Mouse (Mus musculus) telencephalon, adult 2 months (tissue): Measurements from ENCODE around the gene Stra6.

ENCODE experiments used
- DNase-seq: peaks from one replicate; pipeline ENCODE4 v3.0.0-alpha.2; 2011; ENCODE audit warnings: low read depth, low spot score

The Stra6 gene

GRCm38 (mm10) chr9:58063531-58063930, at the start of gene Stra6:
TSS of gene Stra6 (plus strand) at chr9:58063788.
- DNase-seq: no peak

- DNase-seq: no peak
Observed at GRCm38 (mm10) chr9:58014393-58015160, 49.0 kb upstream of the Stra6 start.

DNA sequence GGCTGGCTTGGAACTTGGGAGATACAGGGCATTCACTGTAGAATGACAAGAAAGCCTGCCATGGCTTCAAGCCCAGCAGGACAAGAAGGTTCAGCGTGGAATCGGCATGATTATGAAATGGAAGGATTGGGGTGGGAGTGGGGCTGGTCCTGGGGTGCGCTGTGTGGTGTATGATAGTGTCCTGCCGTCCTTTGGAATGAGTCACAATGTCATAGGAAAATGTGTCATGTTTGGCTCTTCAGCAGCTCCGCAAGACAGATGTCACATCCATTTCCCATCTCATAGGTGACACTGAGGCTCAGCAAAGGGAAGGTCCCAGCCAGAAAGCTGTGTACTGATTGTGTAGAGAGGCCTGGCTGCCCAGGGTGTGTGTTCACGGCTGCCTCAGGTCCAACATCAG, 47.7 kb upstream of the Stra6 start:
- no peak for DNase-seq

DNA sequence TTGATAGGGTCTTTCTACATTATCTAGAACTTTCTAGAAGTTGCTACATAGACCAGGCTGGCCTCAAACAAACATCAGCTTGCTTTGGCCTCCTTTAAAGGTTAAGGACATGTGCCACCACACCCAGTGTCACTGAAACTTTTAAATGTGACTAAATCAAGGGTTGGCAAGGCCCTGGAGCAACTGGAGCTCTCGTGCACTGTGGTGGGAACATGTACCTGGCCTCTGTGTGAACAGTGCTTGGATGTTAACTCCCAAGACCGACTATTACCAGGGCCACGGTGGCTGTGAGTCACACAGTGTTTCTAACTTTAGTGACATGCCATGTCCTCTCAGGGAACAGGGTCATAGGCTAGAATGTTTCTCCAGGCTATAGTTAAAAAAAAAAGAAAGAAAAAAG, 46.6 kb upstream of the Stra6 start:
- DNase-seq: no peak

DNA sequence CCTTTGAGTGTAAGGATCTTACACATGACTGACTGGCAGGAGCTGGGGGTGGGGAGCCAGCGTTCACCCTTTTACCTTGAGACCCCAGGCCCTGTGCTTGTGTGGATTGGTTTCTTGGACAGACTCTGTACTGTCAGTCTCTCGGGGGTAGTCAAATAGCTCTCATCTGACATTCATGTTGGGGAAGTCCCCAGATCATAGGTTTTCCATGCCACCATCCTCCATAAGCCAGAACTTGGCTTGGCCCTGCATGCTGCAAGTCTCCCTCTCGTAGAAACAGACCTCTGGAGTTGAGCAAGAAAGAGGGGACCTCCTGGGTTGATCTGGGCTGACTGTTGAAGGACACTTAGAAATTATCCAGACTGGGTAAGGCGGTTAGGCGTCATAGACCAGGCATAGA, 45.2 kb upstream of the Stra6 start:
- no peak for DNase-seq

GRCm38 (mm10) chr9:58025995-58026394, 37.6 kb upstream of the Stra6 start:
- no peak for DNase-seq

DNA sequence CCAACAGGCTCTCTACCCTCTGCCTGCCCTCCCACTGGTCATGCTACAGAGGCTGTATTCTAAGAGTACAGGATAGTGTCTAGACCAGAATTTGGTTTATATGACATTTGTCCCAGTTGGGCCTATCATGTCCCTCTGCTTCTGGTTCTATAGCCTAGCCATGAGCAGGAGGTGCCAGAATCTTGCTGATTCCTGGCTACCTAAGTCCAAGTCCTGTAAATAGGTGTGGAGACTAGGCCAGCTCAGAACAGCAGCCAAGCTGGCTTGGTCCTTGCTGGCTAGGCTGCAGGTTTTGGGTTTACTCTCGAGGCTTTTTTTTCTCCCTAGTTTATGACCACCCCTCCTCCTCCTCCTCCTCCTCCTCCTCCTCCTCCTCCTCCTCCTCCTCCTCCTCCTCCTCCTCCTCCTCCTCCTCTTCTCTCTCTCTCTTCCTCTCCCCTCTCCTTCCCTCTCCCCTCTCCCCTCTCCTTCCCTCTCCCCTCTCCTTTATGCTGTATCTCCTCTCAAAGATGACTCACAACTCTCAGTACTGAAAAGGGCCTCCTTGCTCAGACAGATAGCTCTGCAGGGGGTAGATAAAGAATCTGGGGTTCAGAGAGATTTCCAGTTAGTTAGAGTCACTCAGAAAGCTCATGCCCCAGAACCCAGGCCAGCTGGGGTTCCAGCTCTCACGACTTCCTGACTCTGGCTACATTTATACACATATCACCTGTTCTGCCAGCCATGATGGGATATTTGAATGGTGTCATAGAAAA, 36.0 kb upstream of the Stra6 start:
- DNase-seq: no peak

- DNase-seq: no peak
Observed at GRCm38 (mm10) chr9:58028841-58029240, 34.7 kb upstream of the Stra6 start.

GRCm38 (mm10) chr9:58029635-58030034, 34.0 kb upstream of the Stra6 start:
- no peak for DNase-seq

DNA sequence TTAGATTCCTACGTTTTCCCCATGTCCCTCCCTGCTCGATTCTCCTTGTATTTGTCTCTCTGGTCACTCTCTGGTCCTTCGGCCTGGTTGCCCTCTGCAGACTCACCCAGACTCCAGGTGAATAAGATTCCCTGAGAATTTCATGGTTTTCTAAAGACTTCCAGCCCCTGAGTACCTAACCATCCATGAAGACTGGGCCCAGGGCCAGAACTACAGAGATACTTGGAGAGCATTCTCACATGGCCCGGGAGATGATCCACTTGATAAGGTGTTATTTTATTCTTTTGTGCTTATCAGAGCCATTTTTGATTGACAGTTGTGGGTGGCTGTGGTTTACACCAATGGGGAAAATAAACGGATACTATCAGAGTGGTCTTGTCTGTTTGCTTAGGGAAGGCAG, 31.7 kb upstream of the Stra6 start:
- no peak for DNase-seq

DNA sequence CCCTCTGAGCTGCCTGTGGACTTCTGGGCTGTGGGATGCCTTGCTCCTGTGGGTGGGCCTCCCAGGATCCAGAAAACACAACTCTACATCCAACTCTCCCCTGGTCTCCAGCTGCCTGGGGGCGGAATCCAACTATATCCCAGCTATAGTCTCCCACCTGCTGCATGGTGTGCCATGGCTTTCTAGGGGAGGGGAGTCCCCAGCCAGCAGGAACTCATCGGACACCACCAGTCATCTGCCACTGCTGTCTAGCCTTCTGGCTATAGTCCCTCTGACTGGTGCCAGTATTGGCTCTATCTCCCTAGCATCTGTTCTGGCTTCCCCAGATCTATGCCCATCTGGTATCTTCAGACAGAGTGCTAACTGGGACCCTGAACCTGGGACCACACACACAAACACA, 28.1 kb upstream of the Stra6 start:
- DNase-seq: peak; percentile 80

GRCm38 (mm10) chr9:58035951-58036698, 27.5 kb upstream of the Stra6 start:
- no peak for DNase-seq

GRCm38 (mm10) chr9:58036961-58037360, 26.6 kb upstream of the Stra6 start:
- DNase-seq: no peak

GRCm38 (mm10) chr9:58038500-58039168, 25.0 kb upstream of the Stra6 start:
- no peak for DNase-seq

DNA sequence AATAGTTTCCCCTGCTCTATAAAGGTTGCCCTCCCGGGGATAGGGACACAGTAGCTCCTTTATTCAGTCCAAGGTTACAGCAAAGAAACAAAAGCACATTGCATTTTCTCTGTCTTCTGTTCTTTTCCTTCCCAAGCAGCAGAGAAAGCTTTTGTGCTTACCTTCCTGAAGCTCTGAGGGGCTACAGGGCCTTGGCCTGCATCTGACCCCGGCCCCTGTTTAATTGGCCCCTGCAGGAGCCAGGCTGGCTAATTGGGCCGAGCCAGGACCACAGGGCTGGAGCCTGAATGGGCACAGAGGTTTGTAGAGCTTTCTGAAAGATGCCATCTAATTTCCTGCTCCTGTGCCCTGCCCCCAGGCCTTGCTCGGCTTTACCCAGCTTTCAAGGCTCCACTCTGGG, 22.6 kb upstream of the Stra6 start:
- no peak for DNase-seq

GRCm38 (mm10) chr9:58042391-58042790, 21.2 kb upstream of the Stra6 start:
- DNase-seq: no peak

GRCm38 (mm10) chr9:58043496-58044017, 20.0 kb upstream of the Stra6 start:
- no peak for DNase-seq

DNA sequence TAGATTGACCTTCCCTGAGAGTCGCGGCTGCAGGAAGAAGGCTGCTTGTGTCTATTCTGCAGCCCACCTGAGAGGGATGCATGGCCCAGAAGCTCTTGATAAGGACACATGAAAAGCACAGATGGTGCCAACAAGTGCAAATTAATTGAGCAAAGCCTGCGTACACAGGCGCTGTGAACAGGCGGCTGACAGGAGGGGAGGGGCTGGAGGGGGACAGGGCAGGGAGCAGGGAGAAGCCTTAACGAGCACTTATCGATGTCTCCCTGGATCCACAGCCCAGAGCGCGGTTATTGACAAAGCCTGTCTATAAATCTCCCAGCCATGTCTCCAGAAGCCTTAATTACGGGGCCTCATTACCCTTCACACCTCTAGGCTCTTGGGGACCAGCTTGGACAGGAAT, 18.8 kb upstream of the Stra6 start:
- DNase-seq: no peak

GRCm38 (mm10) chr9:58045646-58046045, 17.9 kb upstream of the Stra6 start:
- DNase-seq: no peak

DNA sequence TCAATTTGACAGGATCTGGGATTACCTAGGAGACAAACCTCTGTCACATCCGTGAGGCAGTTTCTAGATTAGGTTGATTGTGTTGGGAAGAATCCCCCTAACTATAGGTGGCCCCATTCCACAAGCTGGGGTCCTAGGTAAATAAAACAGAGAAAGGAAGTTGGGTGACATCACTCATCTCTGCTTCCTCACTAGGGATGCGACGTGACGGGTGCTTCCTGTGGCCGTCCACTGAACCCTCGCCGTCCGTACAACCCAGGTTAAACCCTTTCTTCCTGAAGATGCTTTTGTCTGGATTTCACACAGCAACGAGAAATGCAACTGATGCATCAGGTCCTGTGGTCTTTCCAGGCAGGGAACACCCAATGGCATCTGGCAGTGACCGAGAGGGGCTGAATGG, 16.5 kb upstream of the Stra6 start:
- DNase-seq: no peak

GRCm38 (mm10) chr9:58048621-58049020, 15.0 kb upstream of the Stra6 start:
- no peak for DNase-seq

- DNase-seq: no peak
Observed at GRCm38 (mm10) chr9:58049186-58049585, 14.4 kb upstream of the Stra6 start.
